Mouse (Mus musculus) kidney, adult 2 months (tissue): ENCODE measurements around the gene Rgs17. TPM values are rescaled to one million over a fixed set of nuclear protein-coding genes. Genes with fewer than 3 reads are reported as not detected.

ENCODE experiments used
- DNase-seq: peaks from one replicate; pipeline ENCODE4 v3.0.0; 2021
- H3K27ac ChIP-seq: fragments of 200-500 bp; 2 replicates; pipeline ENCODE4 v1.5.1; 2012; ENCODE audit warnings: low read depth, low read length, control low read depth, inconsistent platforms; ENCODE audit not compliant: insufficient read depth
- H3K27me3 ChIP-seq: fragments of 200-500 bp; replicated peaks from 2 replicates; pipeline ENCODE4 v1.6.1; 2012; ENCODE audit warnings: mild to moderate bottlenecking, moderate library complexity, low read length, inconsistent platforms; ENCODE audit not compliant: control insufficient read depth, insufficient read depth
- H3K36me3 ChIP-seq: fragments of 200-500 bp; 2 replicates; pipeline ENCODE4 v1.6.1; 2012; ENCODE audit warnings: mild to moderate bottlenecking, moderate library complexity, low read length, inconsistent platforms; ENCODE audit not compliant: control insufficient read depth, insufficient read depth
- H3K4me1 ChIP-seq: fragments of 200-500 bp; 2 replicates; pipeline ENCODE4 v1.6.1; 2011; ENCODE audit warnings: low read length; ENCODE audit not compliant: control insufficient read depth, insufficient read depth
- H3K4me3 ChIP-seq: fragments of 200-500 bp; 2 replicates; pipeline ENCODE4 v1.5.1; 2011; ENCODE audit warnings: mild to moderate bottlenecking, low read depth, low read length, control low read depth; ENCODE audit not compliant: insufficient read depth
- CTCF ChIP-seq: fragments of 200-500 bp; conservative IDR thresholded peaks from 2 replicates; pipeline ENCODE4 v1.5.1; 2011; ENCODE audit warnings: low read depth, mild to moderate bottlenecking, control low read depth, low read length, moderate library complexity, mixed read lengths; ENCODE audit not compliant: insufficient read depth, insufficient read length
- POLR2A ChIP-seq: fragments of 200-500 bp; IDR thresholded peaks from one replicate; pipeline ENCODE4 v1.6.1; 2011; ENCODE audit warnings: low read depth, low read length, control low read depth
- WGBS: fragments of 180-500 bp; shearing (Covaris S2); methylation state at CpG from one replicate; pipeline ENCODE4 v1.1.7; 2018; 5-methylcytosine and 5-hydroxymethylcytosine counted together
- polyA plus RNA-seq: library from polyadenylated mRNA; depleted of rRNA; stranded (reverse); fragments of >200 nt; gene quantifications from 2 replicates; pipeline ENCODE4 v1.2.3, GENCODE M21; 2012; rRNA removed

The Rgs17 gene
- polyA plus RNA-seq, 1 experiment = 0.05 TPM

DNA sequence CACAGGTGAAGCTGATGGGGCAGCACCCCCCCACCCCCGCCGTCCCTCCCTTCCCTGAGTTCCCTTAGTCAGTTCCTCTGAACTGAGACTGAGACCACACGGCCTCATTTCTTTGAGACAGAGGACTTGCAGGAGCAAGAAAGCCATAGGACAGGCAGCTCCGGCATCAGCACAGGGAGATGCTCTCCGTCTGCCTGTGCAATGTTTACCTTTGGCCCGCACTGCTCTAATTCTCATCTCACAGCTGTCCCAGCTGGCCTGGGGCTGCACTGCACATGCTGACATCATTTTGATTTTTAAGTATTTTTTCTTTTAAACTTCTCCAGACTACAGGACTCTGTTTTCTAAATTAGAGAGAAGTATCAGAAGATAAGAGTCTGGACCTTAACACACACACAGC is 119.3 kb downstream of the Rgs17 start:
- H3K27ac ChIP-seq = no peak overlapping the region
- 24% methylated on average over 6 of the region's 6 CpGs for WGBS
- no peak overlapping the region for H3K4me3 ChIP-seq

DNA sequence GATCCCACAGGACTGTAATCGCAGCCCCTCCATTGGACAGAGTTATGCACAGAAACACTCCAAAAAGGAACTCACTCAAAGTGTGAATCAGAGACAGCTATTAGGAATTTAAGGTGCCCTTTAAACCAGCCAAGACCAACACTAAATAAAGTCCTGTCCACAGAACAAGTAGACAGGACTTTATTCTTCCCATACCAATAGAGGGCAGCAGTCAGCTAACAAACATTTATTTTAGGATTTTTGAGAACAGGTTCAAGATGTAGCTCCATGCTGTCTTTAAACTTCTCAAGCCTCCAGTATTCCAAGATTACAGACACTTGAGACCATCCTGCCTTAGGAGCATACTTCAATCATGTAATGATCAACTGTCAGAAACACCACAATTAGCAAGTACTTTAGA is 121.7 kb downstream of the Rgs17 start:
- Histone ChIP-seq H3K4me3 (no peak overlapping the region), H3K27ac (no peak overlapping the region), H3K36me3 (peaks cover 5% of the 10 kb centered on the region), H3K27me3 (no peaks in the 10 kb centered on the region), H3K4me1 (no peaks in the 10 kb centered on the region)
- no peak for TF ChIP-seq POLR2A
- no peak for TF ChIP-seq CTCF
- peak; percentile 54 for DNase-seq
- WGBS = 89% methylated on average over 1 of the region's 1 CpGs

More for the DNA sequence above, 119.3 kb downstream of the Rgs17 start:
- Histone ChIP-seq H3K27me3 (no peaks in the 10 kb centered on the region), H3K4me1 (no peaks in the 10 kb centered on the region), H3K36me3 (peaks cover 5% of the 10 kb centered on the region)
- DNase-seq = no peak
- TF ChIP-seq CTCF = no peak
- no peak for TF ChIP-seq POLR2A

DNA sequence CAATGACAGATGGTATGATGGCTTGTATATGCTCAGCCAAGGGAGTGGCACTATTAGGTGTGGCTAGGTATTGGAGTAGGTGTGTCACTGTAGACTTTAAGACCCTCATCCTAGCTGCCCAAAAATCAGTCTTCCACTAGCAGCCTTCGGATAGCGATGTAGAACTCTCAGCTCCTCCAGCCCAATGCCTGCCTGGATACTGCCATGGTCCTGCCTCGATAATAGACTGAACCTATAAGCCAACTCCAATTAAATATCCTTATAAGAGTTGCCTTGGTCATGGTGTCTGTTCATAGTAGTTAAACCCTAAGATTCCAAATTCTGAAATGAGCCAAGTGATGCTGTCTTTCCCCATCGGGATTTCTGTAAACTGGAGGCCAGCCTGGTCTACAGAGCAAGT is 124.1 kb downstream of the Rgs17 start:
- Histone ChIP-seq H3K4me1 (no peaks in the 10 kb centered on the region), H3K4me3 (no peak overlapping the region)
- WGBS = 86% methylated on average over 4 of the region's 4 CpGs

DNA sequence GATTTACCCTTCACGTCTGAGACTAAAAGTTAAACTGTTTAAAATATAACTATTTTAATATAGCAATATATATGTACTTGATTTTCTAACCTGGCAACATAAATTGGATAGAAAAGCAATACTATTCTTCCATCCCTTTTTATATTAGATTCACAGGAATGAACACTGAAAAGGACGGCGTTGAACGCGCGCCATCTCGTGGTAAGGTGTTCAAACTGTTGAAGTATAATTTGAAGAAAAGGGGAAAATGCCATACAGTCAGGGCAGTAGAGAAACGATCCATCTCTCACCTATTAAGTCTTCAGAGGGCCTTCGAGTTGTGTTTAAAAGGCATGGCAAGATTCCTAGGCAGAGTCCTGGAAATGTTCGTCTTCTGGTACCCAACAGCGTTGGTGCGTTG is 131.5 kb downstream of the Rgs17 start:
- no peaks in the 10 kb centered on the region for H3K4me1 ChIP-seq
- H3K4me3 ChIP-seq = no peak overlapping the region
- H3K36me3 ChIP-seq = no peaks in the 10 kb centered on the region
- DNase-seq = peak; percentile 38
- no peak for TF ChIP-seq POLR2A
- peak; percentile 62 for TF ChIP-seq CTCF
- no peaks in the 10 kb centered on the region for H3K27me3 ChIP-seq
- WGBS = 14% methylated on average over 12 of the region's 12 CpGs
- no peak overlapping the region for H3K27ac ChIP-seq

More for the DNA sequence above, 124.1 kb downstream of the Rgs17 start:
- no peak for DNase-seq
- no peaks in the 10 kb centered on the region for H3K27me3 ChIP-seq
- TF ChIP-seq POLR2A (no peak), CTCF (no peak)
- H3K36me3 ChIP-seq = peaks cover 5% of the 10 kb centered on the region
- H3K27ac ChIP-seq = no peak overlapping the region

DNA sequence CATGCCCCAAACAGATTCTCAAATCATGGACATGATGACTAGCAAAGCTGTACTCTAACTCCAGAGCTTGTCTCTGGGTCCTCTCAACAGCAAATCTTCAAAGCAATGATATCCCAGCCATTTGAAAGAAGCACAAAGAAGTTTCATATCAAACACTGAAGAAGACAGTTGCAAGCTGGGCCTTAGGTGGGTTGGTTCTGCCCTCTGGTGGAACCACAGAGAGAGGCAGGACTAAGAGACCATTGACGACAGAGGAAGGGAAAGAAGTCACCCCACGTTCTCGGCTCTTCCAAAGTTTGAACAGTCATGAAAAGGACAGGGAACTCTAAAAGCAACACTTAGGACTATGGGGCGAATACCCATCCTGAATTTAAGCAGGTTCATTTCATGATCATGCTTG is 135.3 kb downstream of the Rgs17 start:
- TF ChIP-seq POLR2A (no peak), CTCF (peak; percentile 69)
- Histone ChIP-seq H3K4me3 (no peak overlapping the region), H3K4me1 (no peaks in the 10 kb centered on the region), H3K27ac (no peak overlapping the region), H3K36me3 (no peaks in the 10 kb centered on the region), H3K27me3 (no peaks in the 10 kb centered on the region)
- peak; percentile 28 for DNase-seq
- 15% methylated on average over 4 of the region's 4 CpGs for WGBS

Other genes with a start within 250 kb of the Rgs17 start
- 0.64 and 1.1 TPM in 2 replicates for gene Fbxo5, start 116.8 kb downstream of the Rgs17 start, polyA plus RNA-seq
- gene Mtrf1l, start 98.5 kb downstream of the Rgs17 start, polyA plus RNA-seq = 1.7 and 2.4 TPM in 2 replicates